Mouse (Mus musculus) kidney, adult 10 weeks (tissue): ENCODE data around the gene Ufsp2. TPM values are rescaled to one million over a fixed set of nuclear protein-coding genes. Genes with fewer than 3 reads are reported as not detected.

ENCODE experiments used
- polyA plus RNA-seq: library from polyadenylated mRNA; stranded (reverse); fragments of 350-450 nt; fragmentation: Illumina TruSeq; extraction: RNeasy Lipid Tissue Mini Kit (QIAGEN cat#74804); gene quantifications from one replicate; pipeline ENCODE4 v1.2.3, GENCODE M21; 2014; ENCODE audit warnings: low read depth, low replicate concordance

The Ufsp2 gene
- 114 TPM for polyA plus RNA-seq

GRCm38 (mm10) chr8:45975126-45975836 lies at the start of gene Ufsp2, which contains the start of gene 1700029J07Rik:
Ufsp2 (plus strand) TSS chr8:45975528.
1700029J07Rik (minus strand) TSS chr8:45975252.

DNA sequence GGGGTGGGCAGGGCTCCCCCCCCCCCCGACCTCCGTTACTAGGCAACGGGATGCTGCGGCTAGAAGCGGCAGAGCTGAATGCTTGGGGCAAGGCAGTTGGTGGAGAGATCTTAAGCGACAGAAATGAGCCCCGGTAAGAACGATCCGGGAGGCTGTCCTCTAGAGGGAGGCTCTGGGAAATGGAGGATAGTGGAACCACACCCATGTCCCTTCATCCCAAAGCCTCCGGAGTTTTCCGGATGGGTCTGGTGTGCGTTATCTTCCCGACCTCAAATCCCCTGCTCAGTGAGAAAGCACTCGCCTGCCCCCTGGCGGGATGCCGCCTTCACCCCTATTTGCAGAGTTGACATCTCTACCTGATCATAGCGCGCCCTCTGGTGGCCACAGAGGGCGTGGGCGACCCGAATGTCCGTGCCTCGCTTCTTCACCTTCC lies 40.7 kb upstream of the Ufsp2 start, which contains the start of gene Ccdc110:
TSS of gene Ccdc110 (plus strand) at position 38 of the 433 bp plus-strand sequence.

GRCm38 (mm10) chr8:45999138-45999783 lies 23.9 kb downstream of the Ufsp2 start, which contains the start of gene Lrp2bp:
Lrp2bp (plus strand) TSS chr8:45999303.

DNA sequence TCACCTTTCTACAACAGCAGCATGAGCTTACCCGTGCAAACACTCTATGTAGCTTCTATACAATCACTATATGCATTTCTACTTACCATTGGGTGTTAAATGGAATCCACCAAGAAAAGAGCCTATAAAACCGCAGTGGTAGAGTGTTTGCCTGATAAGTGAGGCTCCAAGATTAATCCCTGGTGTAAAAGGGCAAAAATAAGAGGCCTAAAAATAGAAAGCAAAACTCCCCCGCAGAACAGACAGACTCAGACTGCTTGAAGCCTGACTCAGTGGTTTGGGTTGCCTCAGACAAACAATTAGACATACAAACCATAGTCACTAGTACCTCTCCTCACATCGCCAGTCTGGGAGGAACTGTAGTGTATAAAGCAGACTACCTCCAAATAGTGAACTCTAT lies 30.3 kb downstream of the Ufsp2 start, which contains the start of gene Ankrd37:
TSS of gene Ankrd37 (minus strand) at position 112 of the 400 bp plus-strand sequence.

Other genes with a start within 250 kb of the Ufsp2 start
- 2.7 TPM for gene Pdlim3, start 90.1 kb upstream of the Ufsp2 start, polyA plus RNA-seq
- gene Ccdc110, start 40.9 kb upstream of the Ufsp2 start, polyA plus RNA-seq, result not detected
- 13.5 TPM for gene 1700029J07Rik, start 276 bp upstream of the Ufsp2 start, polyA plus RNA-seq
- gene Lrp2bp, start 23.8 kb downstream of the Ufsp2 start, polyA plus RNA-seq, result 0.85 TPM
- gene Ankrd37, start 30.2 kb downstream of the Ufsp2 start, polyA plus RNA-seq, result 1.7 TPM
- 46.8 TPM for gene Cfap97, start 176.2 kb downstream of the Ufsp2 start, polyA plus RNA-seq
- 29.9 TPM for gene Snx25, start 176.6 kb downstream of the Ufsp2 start, polyA plus RNA-seq
- 383 TPM for gene Slc25a4, start 235.8 kb downstream of the Ufsp2 start, polyA plus RNA-seq